Mouse (Mus musculus) erythroblast, embryonic 14.5 days (primary cell): Measurements from ENCODE around the gene Parvb. TPM values are rescaled to one million over a fixed set of nuclear protein-coding genes. Genes with fewer than 3 reads are reported as not detected.

Source experiments
- H3K27me3 ChIP-seq: 2 replicates; pipeline ENCODE4 v1.6.1; 2012; ENCODE audit warnings: inconsistent platforms; ENCODE audit not compliant: control insufficient read depth
- H3K36me3 ChIP-seq: 2 replicates; pipeline ENCODE4 v1.6.1; 2012; ENCODE audit warnings: mild to moderate bottlenecking, inconsistent platforms; ENCODE audit not compliant: control insufficient read depth
- H3K4me1 ChIP-seq: 2 replicates; pipeline ENCODE4 v1.6.1; 2012; ENCODE audit warnings: inconsistent platforms; ENCODE audit not compliant: control insufficient read depth
- H3K4me3 ChIP-seq: replicated peaks from 2 replicates; pipeline ENCODE3; 2012; ENCODE audit warnings: moderate library complexity, mild to moderate bottlenecking, inconsistent platforms
- H3K9me3 ChIP-seq: 2 replicates; pipeline ENCODE4 v1.6.1; 2012; ENCODE audit warnings: low read length, inconsistent platforms, mixed read lengths; ENCODE audit not compliant: control insufficient read depth
- GATA1 ChIP-seq: IDR thresholded peaks from 2 replicates; pipeline ENCODE4 v1.6.1; 2012; ENCODE audit warnings: low read length, inconsistent platforms, mixed read lengths
- TAL1 ChIP-seq: IDR thresholded peaks from 3 replicates; pipeline ENCODE4 v1.6.1; 2012; ENCODE audit warnings: low read length, inconsistent platforms, mixed read lengths
- polyA plus RNA-seq: library from polyadenylated mRNA; stranded (reverse); fragments of >175 nt; gene quantifications from 2 replicates; pipeline ENCODE4 v1.2.3, GENCODE M21; 2012

Gene Parvb
- polyA plus RNA-seq, 1 experiment, result 6.3 TPM

GRCm38 (mm10) chr15:84295225-84295624 is 63.4 kb downstream of the Parvb start:
- H3K9me3 ChIP-seq, result no peaks in the 10 kb centered on the region
- TF ChIP-seq TAL1, result no peak
- TF ChIP-seq GATA1, result no peak
- no peaks in the 10 kb centered on the region for H3K27me3 ChIP-seq
- H3K36me3 ChIP-seq, result peaks cover 49% of the 10 kb centered on the region
- H3K4me3 ChIP-seq, result no peak overlapping the region
- no peaks in the 10 kb centered on the region for H3K4me1 ChIP-seq

GRCm38 (mm10) chr15:84297454-84297853 is 65.6 kb downstream of the Parvb start:
- H3K36me3 ChIP-seq, result peaks cover 31% of the 10 kb centered on the region
- no peaks in the 10 kb centered on the region for H3K4me1 ChIP-seq
- TF ChIP-seq GATA1 (no peak), TAL1 (no peak)
- no peaks in the 10 kb centered on the region for H3K27me3 ChIP-seq
- H3K9me3 ChIP-seq, result no peaks in the 10 kb centered on the region
- no peak overlapping the region for H3K4me3 ChIP-seq

GRCm38 (mm10) chr15:84298804-84299370 is 67.0 kb downstream of the Parvb start:
- TF ChIP-seq GATA1 (no peak), TAL1 (no peak)
- peaks cover 3% of the 10 kb centered on the region for H3K4me1 ChIP-seq
- no peaks in the 10 kb centered on the region for H3K9me3 ChIP-seq
- peaks cover 24% of the 10 kb centered on the region for H3K36me3 ChIP-seq
- H3K27me3 ChIP-seq, result no peaks in the 10 kb centered on the region
- H3K4me3 ChIP-seq, result no peak overlapping the region

- no peaks in the 10 kb centered on the region for H3K27me3 ChIP-seq
- TF ChIP-seq TAL1 (no peak), GATA1 (no peak)
- peaks cover 24% of the 10 kb centered on the region for H3K36me3 ChIP-seq
- H3K4me1 ChIP-seq, result peaks cover 3% of the 10 kb centered on the region
- no peak overlapping the region for H3K4me3 ChIP-seq
- H3K9me3 ChIP-seq, result no peaks in the 10 kb centered on the region
Observed at GRCm38 (mm10) chr15:84299662-84300333, 68.0 kb downstream of the Parvb start.

GRCm38 (mm10) chr15:84300591-84300990 is 68.7 kb downstream of the Parvb start:
- no peak for TF ChIP-seq TAL1
- TF ChIP-seq GATA1, result no peak
- peaks cover 16% of the 10 kb centered on the region for H3K36me3 ChIP-seq
- H3K9me3 ChIP-seq, result no peaks in the 10 kb centered on the region

GRCm38 (mm10) chr15:84301026-84301425 is 69.2 kb downstream of the Parvb start:
- Histone ChIP-seq H3K27me3 (no peaks in the 10 kb centered on the region), H3K4me1 (peaks cover 3% of the 10 kb centered on the region), H3K4me3 (no peak overlapping the region), H3K9me3 (no peaks in the 10 kb centered on the region), H3K36me3 (peaks cover 19% of the 10 kb centered on the region)
- TF ChIP-seq GATA1, result no peak
- no peak for TF ChIP-seq TAL1

More at GRCm38 (mm10) chr15:84300591-84300990, 68.7 kb downstream of the Parvb start:
- H3K27me3 ChIP-seq, result no peaks in the 10 kb centered on the region
- H3K4me1 ChIP-seq, result peaks cover 3% of the 10 kb centered on the region
- no peak overlapping the region for H3K4me3 ChIP-seq

GRCm38 (mm10) chr15:84301641-84302420 is 70.0 kb downstream of the Parvb start:
- H3K36me3 ChIP-seq, result peaks cover 14% of the 10 kb centered on the region
- H3K4me1 ChIP-seq, result peaks cover 3% of the 10 kb centered on the region
- no peak overlapping the region for H3K4me3 ChIP-seq
- TF ChIP-seq TAL1 (no peak), GATA1 (no peak)
- H3K9me3 ChIP-seq, result no peaks in the 10 kb centered on the region
- H3K27me3 ChIP-seq, result no peaks in the 10 kb centered on the region

- Histone ChIP-seq H3K27me3 (no peaks in the 10 kb centered on the region), H3K36me3 (peaks cover 21% of the 10 kb centered on the region), H3K9me3 (no peaks in the 10 kb centered on the region), H3K4me3 (no peak overlapping the region), H3K4me1 (peaks cover 3% of the 10 kb centered on the region)
- TF ChIP-seq GATA1 (no peak), TAL1 (no peak)
Observed at GRCm38 (mm10) chr15:84303264-84303663, 71.4 kb downstream of the Parvb start.

GRCm38 (mm10) chr15:84305333-84305732 is 73.5 kb downstream of the Parvb start:
- H3K4me3 ChIP-seq, result no peak overlapping the region
- H3K27me3 ChIP-seq, result no peaks in the 10 kb centered on the region
- peaks cover 35% of the 10 kb centered on the region for H3K36me3 ChIP-seq
- TF ChIP-seq GATA1, result no peak
- TF ChIP-seq TAL1, result no peak
- H3K9me3 ChIP-seq, result no peaks in the 10 kb centered on the region
- H3K4me1 ChIP-seq, result peaks cover 6% of the 10 kb centered on the region
